ENCODE assay signal across 8 mouse cellular contexts in the genomic region with DNA sequence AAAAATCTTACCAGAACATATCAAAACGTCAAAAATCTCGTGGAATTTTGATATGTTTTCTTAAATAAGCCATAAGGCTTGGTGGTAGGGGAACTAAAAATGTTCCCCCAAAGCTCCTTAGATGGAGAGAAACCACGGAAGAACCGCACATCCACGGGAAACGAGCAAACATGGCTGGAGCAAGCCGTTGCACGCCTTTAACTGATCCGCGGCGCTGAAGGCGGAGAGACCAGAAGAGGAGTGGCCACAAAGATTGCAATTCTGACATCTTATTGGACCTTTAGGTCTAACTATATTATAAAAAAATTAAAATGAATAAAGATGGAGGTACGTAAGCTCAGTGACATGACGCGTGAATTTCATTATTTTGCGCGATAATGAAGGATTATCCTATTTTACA.
A peak's percentile ranks its signal among the peaks of the same experiment; 100 is the strongest.
DNase-seq lines count a peak whose midpoint lies in the region; ATAC-seq and TF ChIP-seq lines count a peak whose summit lies in the region.

No protein-coding gene starts in this region.

- H3K36me3 ChIP-seq in hindbrain, embryonic 13.5 days, result no peaks in the 10 kb centered on the region
- no peaks in the 10 kb centered on the region for H3K36me3 ChIP-seq in liver, embryonic 14.5 days (replicated peaks; ENCODE audit: control insufficient read depth, insufficient read depth, low read depth)
- H3K36me3 ChIP-seq in neural tube, embryonic 15.5 days, result no peaks in the 10 kb centered on the region

- H3K4me1 ChIP-seq in hindbrain, embryonic 13.5 days (replicated peaks), result no peaks in the 10 kb centered on the region
- H3K4me1 ChIP-seq in liver, embryonic 14.5 days (replicated peaks; ENCODE audit: control insufficient read depth in 2 of 2, insufficient read depth in 2 of 2, low read length in 1 of 2), result 0 out of 4 replicates have a peak, but pooled peaks cover 0 to 3% of the 10 kb centered on the region in 2 experiments
- no peaks in the 10 kb centered on the region for H3K4me1 ChIP-seq in neural tube, embryonic 15.5 days

- TF ChIP-seq CTCF in liver, embryonic 14.5 days (IDR thresholded peaks at IDR 0.05; ENCODE audit: low read depth), result no peak

- TF ChIP-seq EP300 in liver, embryonic 14.5 days (IDR thresholded peaks at IDR 0.05; ENCODE audit: low read depth), result no peak

- WGBS in hindbrain, embryonic 13.5 days, result 69% methylated on average over 17 of the region's 17 CpGs
- WGBS in liver, embryonic 14.5 days (ENCODE audit: insufficient replicate concordance), result 66% methylated on average over 17 of the region's 17 CpGs
- WGBS in neural tube, embryonic 15.5 days, result 74% methylated on average over 17 of the region's 17 CpGs

- H3K4me2 ChIP-seq in hindbrain, embryonic 13.5 days, result peak overlapping the region; percentile 36
- H3K4me2 ChIP-seq in liver, embryonic 14.5 days (ENCODE audit: low read depth), result peak overlapping the region; percentile 62
- H3K4me2 ChIP-seq in neural tube, embryonic 15.5 days, result peak overlapping the region; percentile 46

- peak; percentile 37 for DNase-seq in cerebellum, adult 11 months
- no peak for DNase-seq in cerebellum, adult 9-11 months
- DNase-seq in urinary bladder, adult 2 months (ENCODE audit: low spot score), result peak; percentile 41
- DNase-seq in urinary bladder, postnatal 10 days (ENCODE audit: low spot score), result no peak
- peak in 1 of 3 experiments; percentile 49 for DNase-seq in liver, embryonic 14.5 days (ENCODE audit: low read depth in 3 of 3, low spot score in 3 of 3)
- no peak for DNase-seq in layer of hippocampus, adult 9-10 months (ENCODE audit: low spot score)

- ATAC-seq in hindbrain, embryonic 13.5 days (ENCODE audit: low FRiP score), result no peak
- ATAC-seq in liver, embryonic 14.5 days (ENCODE audit: insufficient read depth), result peak; percentile 63; the same call in 1 of the 2 replicates
- ATAC-seq in neural tube, embryonic 15.5 days (ENCODE audit: low FRiP score), result no peak; the same call in 1 of the 2 replicates

- no peaks in the 10 kb centered on the region for H3K9me3 ChIP-seq in hindbrain, embryonic 13.5 days
- H3K9me3 ChIP-seq in liver, embryonic 14.5 days (ENCODE audit: control insufficient read depth, low read length), result no peaks in the 10 kb centered on the region
- H3K9me3 ChIP-seq in neural tube, embryonic 15.5 days (replicated peaks), result no peaks in the 10 kb centered on the region

- no peak overlapping the region for H3K27ac ChIP-seq in hindbrain, embryonic 13.5 days
- no peak overlapping the region for H3K27ac ChIP-seq in liver, embryonic 14.5 days
- no peak overlapping the region for H3K27ac ChIP-seq in neural tube, embryonic 15.5 days (replicated peaks)

- H3K27me3 ChIP-seq in hindbrain, embryonic 13.5 days, result no peaks in the 10 kb centered on the region
- no peaks in the 10 kb centered on the region for H3K27me3 ChIP-seq in liver, embryonic 14.5 days (ENCODE audit: control insufficient read depth, insufficient read depth, low read length)
- no peaks in the 10 kb centered on the region for H3K27me3 ChIP-seq in neural tube, embryonic 15.5 days (replicated peaks)

- H3K4me3 ChIP-seq in hindbrain, embryonic 13.5 days, result peak overlapping the region; percentile 42
- H3K4me3 ChIP-seq in liver, embryonic 14.5 days (ENCODE audit: insufficient read depth in 1 of 2, low read depth in 2 of 2, low read length in 2 of 2), result peak overlapping the region; percentile 50 to 60
- H3K4me3 ChIP-seq in neural tube, embryonic 15.5 days (replicated peaks), result peak overlapping the region; percentile 46

- H3K9ac ChIP-seq in hindbrain, embryonic 13.5 days, result no peak overlapping the region
- H3K9ac ChIP-seq in liver, embryonic 14.5 days (replicated peaks), result peak overlapping the region; percentile 63; the same call in 1 of the 2 replicates
- H3K9ac ChIP-seq in neural tube, embryonic 15.5 days (replicated peaks), result no peak overlapping the region

Comparison
In these comparisons a context has a peak if more than half of its experiments do, and no peak if none do; other contexts are left out.
1. DNase-seq: peak in cerebellum, adult 11 months (single experiment) and urinary bladder, adult 2 months (single experiment); none in cerebellum, adult 9-11 months (single experiment), urinary bladder, postnatal 10 days (single experiment) and layer of hippocampus, adult 9-10 months (single experiment).
2. Peak in every context shown above with its lines, with median percentiles within 50 percentile points of each other: H3K4me2 ChIP-seq and H3K4me3 ChIP-seq.